Mouse (Mus musculus): ENCODE data around the gene Rab6b.

GRCm38 (mm10) chr9:103143881-103144280, 32.3 kb downstream of the Rab6b start:
- TF ChIP-seq POLR2A (IDR thresholded peaks at IDR 0.05; ENCODE audit: borderline replicate concordance, low read depth, low read length) (no peak), CTCF (IDR thresholded peaks at IDR 0.05; ENCODE audit: low read depth, low read length) (no peak)
